Mouse (Mus musculus) megakaryocyte, embryonic 14.5 days (primary cell): ENCODE measurements around the gene Plod1.

ENCODE experiments used
- FLI1 ChIP-seq: IDR thresholded peaks from 2 replicates; pipeline ENCODE4 v1.6.1; 2012; ENCODE audit warnings: low read length, inconsistent platforms, mixed read lengths
- GATA1 ChIP-seq: IDR thresholded peaks from 3 replicates; pipeline ENCODE4 v1.6.1; 2012; ENCODE audit warnings: mixed read lengths, low read length, inconsistent platforms, borderline replicate concordance

- TF ChIP-seq GATA1 (no peak), FLI1 (no peak)
Observed at GRCm38 (mm10) chr4:147906230-147906629, 30.3 kb downstream of the Plod1 start.
